Mouse (Mus musculus) cerebellum, postnatal 25 days (tissue): ENCODE data around the gene Ctdspl.

ENCODE experiments used
- DNase-seq, 2 experiments: peaks; one replicate each; pipeline ENCODE4 v3.0.0; 2021; ENCODE audit warnings: mixed read lengths in 2 of 2

Ctdspl gene

GRCm38 (mm10) chr9:118991750-118992585 is 65.7 kb downstream of the Ctdspl start:
- DNase-seq, result no peak

DNA sequence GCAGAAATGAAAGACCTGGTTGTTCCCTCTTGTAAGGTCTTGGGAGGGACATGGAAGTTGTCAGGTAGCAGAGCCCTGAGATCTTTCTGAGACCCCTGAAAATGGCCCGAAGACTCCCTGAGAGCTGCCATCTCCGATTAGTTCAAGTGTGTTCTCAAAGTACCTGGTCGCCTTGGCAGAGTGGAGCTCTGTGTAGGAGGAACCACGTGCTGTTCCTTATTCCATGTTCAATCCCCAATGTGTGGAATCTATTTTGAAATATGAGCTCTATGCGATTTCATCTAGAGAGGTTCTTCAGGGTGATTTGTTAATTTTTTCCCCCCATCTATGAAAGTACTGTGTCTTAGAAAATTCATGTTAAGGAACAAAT is 66.3 kb downstream of the Ctdspl start:
- DNase-seq, result no peak

- DNase-seq, result no peak
Observed at GRCm38 (mm10) chr9:118994524-118995227, 68.4 kb downstream of the Ctdspl start.

GRCm38 (mm10) chr9:118995539-118995938 is 69.3 kb downstream of the Ctdspl start:
- no peak for DNase-seq

DNA sequence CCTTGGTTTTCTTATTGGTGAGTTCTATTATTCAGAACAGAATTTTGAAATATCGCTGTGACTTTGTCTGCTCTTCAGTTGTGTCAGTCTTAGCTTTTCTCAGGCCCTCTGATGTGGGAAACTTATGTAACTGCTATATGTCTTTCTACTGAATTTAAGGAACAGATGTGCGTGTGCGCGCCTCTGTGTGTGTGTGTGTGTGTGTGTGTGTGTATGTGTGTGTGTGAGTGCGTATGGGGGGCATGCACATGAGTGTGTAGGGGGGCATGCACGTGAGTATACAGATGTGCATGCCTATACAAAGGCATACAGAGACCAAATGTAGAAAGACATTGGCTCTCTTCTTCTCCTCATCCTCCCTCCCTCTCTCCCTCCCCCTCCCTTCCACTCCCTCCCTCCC is 71.0 kb downstream of the Ctdspl start:
- no peak for DNase-seq

DNA sequence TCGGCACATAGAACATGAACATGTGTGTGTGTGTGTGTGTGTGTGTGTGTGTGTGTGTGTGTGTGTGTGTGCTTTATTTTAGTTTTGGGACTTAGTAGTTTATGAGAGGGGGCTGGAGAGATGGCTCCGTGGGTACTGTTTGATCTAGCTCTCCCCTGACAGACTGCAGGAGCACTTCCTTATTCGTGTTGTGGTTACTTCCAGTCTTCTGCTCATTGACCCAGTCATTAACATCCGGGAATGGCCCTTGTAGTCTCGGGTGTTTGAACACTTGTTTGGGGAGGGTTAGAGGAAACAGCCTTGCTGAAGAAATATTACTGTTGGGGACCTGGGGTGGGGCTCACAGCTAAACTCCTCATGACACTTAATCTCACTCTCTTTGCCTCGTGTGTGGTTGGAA is 73.9 kb downstream of the Ctdspl start:
- DNase-seq, result no peak

DNA sequence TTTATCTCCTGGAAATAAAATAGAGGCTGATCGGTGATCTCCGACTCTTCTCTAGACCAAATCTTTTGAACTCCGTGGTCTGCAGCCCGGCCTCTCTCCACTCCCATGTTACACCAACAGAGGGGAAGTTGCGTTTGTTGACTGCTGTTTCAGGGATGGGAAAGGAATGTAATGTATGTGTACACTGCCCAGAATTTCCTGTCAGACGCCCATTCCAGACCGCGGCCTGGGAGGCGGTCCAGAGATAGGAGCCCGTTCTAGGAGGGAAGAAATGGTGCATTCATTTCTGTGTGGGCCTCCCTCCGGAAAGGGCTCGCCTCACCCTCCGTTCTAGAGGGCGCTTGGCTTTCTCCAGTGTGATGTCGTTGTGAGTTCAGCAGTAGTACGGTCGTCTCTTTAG is 76.0 kb downstream of the Ctdspl start:
- no peak for DNase-seq

GRCm38 (mm10) chr9:119003990-119004702 is 77.9 kb downstream of the Ctdspl start:
- DNase-seq, result no peak

- DNase-seq, result no peak
Observed at GRCm38 (mm10) chr9:119004703-119005076, 78.4 kb downstream of the Ctdspl start.

- DNase-seq, result no peak
Observed at GRCm38 (mm10) chr9:119005303-119006029, 79.2 kb downstream of the Ctdspl start.

- DNase-seq, result no peak
Observed at GRCm38 (mm10) chr9:119007266-119007665, 81.0 kb downstream of the Ctdspl start.

- DNase-seq, result no peak
Observed at GRCm38 (mm10) chr9:119008871-119009270, 82.6 kb downstream of the Ctdspl start.

- no peak for DNase-seq
Observed at GRCm38 (mm10) chr9:119010156-119010710, 84.0 kb downstream of the Ctdspl start.

GRCm38 (mm10) chr9:119016785-119017507 is 90.7 kb downstream of the Ctdspl start:
- DNase-seq, result no peak

DNA sequence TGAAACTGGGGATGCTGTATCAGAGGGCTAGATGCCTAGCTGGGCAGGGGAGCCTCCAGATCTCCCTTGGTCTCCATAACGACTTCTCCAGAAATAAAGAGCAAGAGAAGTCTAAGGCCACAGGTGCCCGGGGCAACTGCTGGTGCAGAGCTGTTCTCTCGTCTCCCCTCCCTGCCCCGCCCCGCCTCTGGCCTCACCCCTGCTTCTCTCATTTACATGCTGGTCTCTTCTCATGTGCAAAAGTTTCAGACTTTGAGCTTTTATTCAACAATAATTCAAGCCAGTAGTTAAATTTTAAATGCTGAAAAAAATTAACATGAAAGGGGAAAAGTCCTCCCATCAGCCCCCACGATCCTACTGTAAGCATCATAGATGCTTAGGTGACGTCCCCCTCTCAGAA is 95.5 kb downstream of the Ctdspl start:
- no peak for DNase-seq

DNA sequence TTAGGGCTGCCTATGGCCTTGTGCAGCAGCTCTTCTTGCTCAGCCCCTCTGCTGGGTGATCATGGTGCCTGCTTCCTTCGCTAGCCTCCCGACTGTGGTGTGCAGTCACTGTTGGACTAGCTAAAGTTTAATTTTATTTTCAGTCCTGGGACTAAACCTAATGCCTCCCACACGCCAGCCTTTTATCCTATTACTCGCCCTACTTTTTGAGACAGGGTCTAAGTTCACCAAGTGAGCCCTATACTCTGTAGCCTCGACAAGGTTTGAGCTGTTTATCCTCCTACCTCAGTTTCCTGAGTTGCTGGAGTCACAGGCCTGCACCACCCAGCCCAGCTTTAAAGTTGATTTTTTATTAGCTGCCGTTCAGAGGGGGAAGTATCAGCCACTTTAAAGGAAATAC is 99.0 kb downstream of the Ctdspl start:
- no peak for DNase-seq

GRCm38 (mm10) chr9:119025832-119026331 is 99.6 kb downstream of the Ctdspl start:
- no peak for DNase-seq

- no peak for DNase-seq
Observed at GRCm38 (mm10) chr9:119027337-119027736, 101.1 kb downstream of the Ctdspl start.

DNA sequence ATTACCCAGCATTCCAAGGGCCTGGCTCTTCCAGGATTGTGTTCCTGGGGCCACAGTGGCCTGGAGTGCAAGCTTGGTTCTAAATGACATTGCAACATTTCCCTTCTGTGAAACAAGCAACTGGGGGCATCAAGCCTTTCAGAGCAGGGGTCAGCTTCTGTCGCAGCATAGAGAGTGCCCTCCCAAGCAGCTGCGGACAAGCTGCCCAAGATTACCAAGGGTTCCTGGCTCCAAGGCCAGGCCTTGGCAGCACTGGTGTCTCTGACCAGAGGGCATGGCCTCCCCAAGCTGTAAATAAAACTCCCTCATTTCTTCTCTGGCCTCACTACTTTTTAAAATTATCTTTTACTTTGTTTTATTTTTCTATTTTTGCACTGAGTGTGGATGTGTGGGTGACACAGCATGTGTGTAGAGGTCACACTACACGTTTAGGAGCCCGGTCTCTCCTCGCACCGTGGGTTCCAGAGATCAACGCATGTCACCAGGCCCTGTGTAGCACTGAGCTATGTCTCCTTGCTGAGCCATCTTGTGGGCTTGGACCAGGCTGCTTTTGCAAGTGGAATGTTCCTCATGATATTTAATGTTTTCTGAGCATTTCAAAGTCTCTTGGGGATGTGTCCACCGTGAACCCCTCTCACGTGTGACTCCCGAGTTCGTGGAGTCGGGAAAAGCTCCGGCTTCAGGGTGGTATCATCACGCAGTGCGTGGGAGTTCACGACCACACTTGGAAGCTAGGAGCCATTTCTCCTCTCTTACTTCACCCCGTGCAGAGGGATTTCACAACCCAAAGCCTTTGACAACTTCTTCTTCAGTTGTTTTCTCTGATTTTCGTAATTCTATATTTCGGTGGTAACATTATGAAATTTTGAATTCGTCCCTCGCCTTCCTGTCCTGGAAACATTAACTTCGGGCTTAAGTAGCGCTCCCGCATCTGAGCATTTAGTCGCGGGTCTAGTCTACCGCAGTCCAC is 102.3 kb downstream of the Ctdspl start:
- no peak for DNase-seq

DNA sequence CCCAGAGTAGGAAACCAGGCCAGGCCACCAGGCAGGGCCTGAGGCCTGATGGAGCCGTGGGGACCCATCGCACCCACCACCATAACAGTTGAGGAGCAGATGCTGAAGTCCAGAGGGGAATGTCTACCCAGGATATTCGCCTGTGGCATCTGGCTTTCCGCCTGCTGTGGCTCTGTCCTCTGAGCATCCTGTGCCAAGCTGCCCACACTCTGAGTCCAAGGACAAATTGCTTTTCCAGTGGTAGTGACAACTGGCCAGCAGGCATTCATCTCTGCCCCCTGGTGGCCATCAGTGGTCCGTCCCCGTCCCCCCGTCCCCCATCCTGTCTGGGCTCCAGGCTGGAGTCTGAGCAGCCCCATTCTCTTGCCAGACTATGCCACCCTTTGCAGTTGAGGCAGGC is 103.3 kb downstream of the Ctdspl start:
- peak; percentile 21 to 60 for DNase-seq

GRCm38 (mm10) chr9:119031038-119031437 is 104.8 kb downstream of the Ctdspl start:
- no peak for DNase-seq
